Mouse (Mus musculus): Measurements from ENCODE around the gene Tmc8.

DNA sequence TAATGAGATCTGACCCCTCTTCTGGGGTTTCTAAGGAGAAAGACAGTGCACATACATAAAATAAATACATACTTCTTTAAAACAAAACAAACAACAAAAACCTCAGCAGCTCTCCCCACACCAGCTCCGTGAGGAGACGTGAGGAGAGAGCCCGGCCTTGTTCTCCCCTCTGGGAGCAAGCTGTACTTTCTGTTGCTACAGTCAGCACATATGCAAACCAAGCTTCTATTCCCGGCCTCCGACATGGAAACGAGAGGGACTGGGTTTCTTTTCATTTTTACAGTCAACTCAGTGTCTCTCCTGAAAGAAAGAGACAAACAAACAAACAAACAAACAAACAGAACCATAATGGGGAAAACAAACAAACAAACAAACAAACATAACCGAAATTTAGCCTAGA is 18.2 kb downstream of the Tmc8 start:
- no peak for TF ChIP-seq GATA1 (IDR thresholded peaks at IDR 0.05; ENCODE audit: borderline replicate concordance, low read length)
- no peak for TF ChIP-seq FLI1 (IDR thresholded peaks at IDR 0.05; ENCODE audit: low read length)

Measured in megakaryocyte, embryonic 14.5 days (primary cell).